Mouse (Mus musculus) ES-Bruce4 (cell line): ENCODE measurements around the gene Cxxc4.

Experiments used
- CTCF ChIP-seq: IDR thresholded peaks from one replicate; pipeline ENCODE4 v1.8.1; 2011; ENCODE audit warnings: low read depth, low read length
- EP300 ChIP-seq: IDR thresholded peaks from 2 replicates; pipeline ENCODE4 v1.6.1; 2011; ENCODE audit warnings: low read depth, low read length; ENCODE audit not compliant: insufficient read depth
- POLR2A ChIP-seq: IDR thresholded peaks from one replicate; pipeline ENCODE4 v1.8.1; 2011; ENCODE audit warnings: low read length; ENCODE audit not compliant: insufficient read depth

GRCm38 (mm10) chr3:134206624-134207023, 29.7 kb upstream of the Cxxc4 start:
- TF ChIP-seq CTCF (no peak), POLR2A (no peak), EP300 (no peak)
